Mouse (Mus musculus): ENCODE measurements around the gene Tob2.

DNA sequence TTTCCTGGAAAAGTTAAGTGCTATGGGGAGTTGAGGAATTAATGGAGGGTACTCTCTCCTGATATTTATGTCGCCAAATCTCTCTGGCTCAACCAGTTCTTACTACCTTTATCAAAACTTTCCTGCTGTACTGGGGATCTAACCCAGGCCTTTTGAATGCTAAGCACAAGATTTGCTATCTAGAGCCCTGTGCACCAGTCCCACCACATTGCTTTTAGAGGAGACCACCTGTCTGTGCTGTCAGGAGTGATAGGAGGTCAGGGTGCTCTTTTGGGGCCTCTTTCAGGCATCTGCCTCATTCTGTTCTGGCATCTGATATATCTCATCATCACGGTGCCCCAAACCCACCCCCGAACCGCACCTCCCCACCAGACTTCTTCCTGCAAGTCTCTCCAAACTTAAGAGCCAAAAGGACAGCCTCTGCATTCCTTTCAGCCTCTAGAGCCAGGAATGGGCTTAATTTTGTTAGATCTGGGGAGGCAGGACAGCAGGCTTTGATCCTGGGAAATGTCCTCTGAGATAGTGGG lies 55.1 kb downstream of the Tob2 start:
- TF ChIP-seq CTCF (IDR thresholded peaks at IDR 0.05; ENCODE audit: low read depth) (no peak), EP300 (IDR thresholded peaks at IDR 0.05; ENCODE audit: low read depth) (0 out of 2 replicates have a peak, but pooled peaks have one; percentile 30)

All from liver, embryonic 14.5 days (tissue).